Mouse (Mus musculus) spleen, adult 2 months (tissue): ENCODE results near the gene Hilpda.

Experiments
- CTCF ChIP-seq: fragments of 200-500 bp; IDR thresholded peaks from 2 replicates; pipeline ENCODE4 v1.5.1; 2011; ENCODE audit warnings: mild to moderate bottlenecking, inconsistent platforms; ENCODE audit not compliant: insufficient read depth, insufficient read length, insufficient replicate concordance; ENCODE audit errors: extremely low read depth
- POLR2A ChIP-seq: fragments of 200-500 bp; IDR thresholded peaks from 2 replicates; pipeline ENCODE4 v1.6.1; 2011; ENCODE audit warnings: low read depth, low read length, inconsistent platforms

DNA sequence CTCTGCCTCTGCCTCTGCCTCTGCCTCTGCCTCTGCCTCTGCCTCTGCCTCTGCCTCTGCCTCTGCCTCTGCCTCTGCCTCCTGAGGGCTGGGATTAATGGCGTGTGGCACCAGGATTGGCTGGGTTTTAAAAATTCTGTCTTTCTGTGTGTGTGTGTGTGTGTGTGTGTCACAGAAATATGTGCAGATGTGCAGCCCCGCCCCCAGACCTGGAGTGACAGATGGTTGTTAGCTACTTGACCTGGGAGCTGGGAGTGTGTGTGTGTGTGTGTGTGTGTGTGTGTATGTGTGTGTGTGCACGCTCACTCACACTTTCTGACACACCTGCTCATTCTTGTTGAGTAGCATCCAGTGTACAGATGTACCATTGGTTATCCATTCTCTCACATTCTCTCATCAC lies 38.6 kb upstream of the Hilpda start:
- TF ChIP-seq CTCF (no peak), POLR2A (no peak)
